Comparison of ENCODE assay signal across 8 mouse cellular contexts in the genomic region with DNA sequence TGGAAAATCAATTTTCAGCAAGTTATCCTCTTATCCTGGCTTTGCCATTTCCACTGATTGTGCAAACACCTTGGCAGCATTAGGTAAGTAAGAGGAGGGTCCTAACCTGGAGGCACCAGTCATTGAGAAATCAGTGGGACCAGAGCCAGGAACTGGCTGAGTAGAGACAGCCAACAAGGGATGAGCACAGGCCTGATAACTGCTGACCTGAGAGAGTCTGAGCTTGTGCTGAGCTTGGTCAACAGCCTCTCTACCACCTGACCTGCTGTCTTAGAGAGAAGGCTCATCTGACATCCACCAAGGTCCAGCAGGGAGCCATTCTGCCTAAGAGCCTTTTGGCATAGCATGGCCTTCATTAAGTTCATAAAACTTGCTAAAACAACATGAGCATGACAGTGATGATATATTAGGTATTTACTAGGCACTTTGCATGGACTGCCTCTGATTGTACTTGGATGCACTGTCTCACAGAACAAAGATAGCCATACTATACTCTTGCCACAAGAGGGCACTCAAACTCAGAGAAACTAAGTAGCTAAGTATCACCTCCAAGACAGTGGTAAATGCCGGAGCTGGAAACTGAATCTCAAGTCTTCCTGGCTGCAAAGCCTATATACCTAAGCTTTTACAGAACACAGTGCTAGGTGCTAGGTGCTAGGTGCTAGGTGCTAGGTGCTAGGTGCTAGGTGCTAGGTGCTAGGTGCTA. TPM values are rescaled to one million over a fixed set of nuclear protein-coding genes. Genes with fewer than 3 reads are reported as not detected.
DNase-seq lines count a peak whose midpoint lies in the region; ATAC-seq and TF ChIP-seq lines count a peak whose summit lies in the region.

No protein-coding gene starts in this region.

- H3K36me3 ChIP-seq in liver, embryonic 11.5 days (ENCODE audit: control insufficient read depth, insufficient read depth, low read length): no peaks in the 10 kb centered on the region
- H3K36me3 ChIP-seq in liver, embryonic 12.5 days: no peaks in the 10 kb centered on the region
- no peaks in the 10 kb centered on the region for H3K36me3 ChIP-seq in forebrain, embryonic 10.5 days (replicated peaks)

- H3K4me3 ChIP-seq in liver, embryonic 11.5 days (ENCODE audit: low read depth, low read length): no peak overlapping the region
- H3K4me3 ChIP-seq in liver, embryonic 12.5 days: no peak overlapping the region
- no peak overlapping the region for H3K4me3 ChIP-seq in forebrain, embryonic 10.5 days
- H3K4me3 ChIP-seq in lung, adult 2 months (replicated peaks; ENCODE audit: extremely low read depth, low read depth, low read length): no peak overlapping the region

- 16% methylated on average over 1 of the region's 1 CpGs for WGBS in liver, embryonic 11.5 days
- WGBS in liver, embryonic 12.5 days (ENCODE audit: insufficient replicate concordance): 18% methylated on average over 1 of the region's 1 CpGs
- WGBS in forebrain, embryonic 10.5 days: 15% methylated on average over 1 of the region's 1 CpGs
- WGBS in lung, adult 2 months: 0% methylated on average over 1 of the region's 1 CpGs

- no peaks in the 10 kb centered on the region for H3K9me3 ChIP-seq in liver, embryonic 11.5 days (ENCODE audit: control insufficient read depth, low read length)
- H3K9me3 ChIP-seq in liver, embryonic 12.5 days (replicated peaks): no peaks in the 10 kb centered on the region
- H3K9me3 ChIP-seq in forebrain, embryonic 10.5 days: no peaks in the 10 kb centered on the region

- 0 out of 2 replicates have a peak, but pooled peaks have one; percentile 28 for ATAC-seq in liver, embryonic 11.5 days (replicated peaks; ENCODE audit: low FRiP score)
- ATAC-seq in liver, embryonic 12.5 days: no peak
- peak; percentile 43 for ATAC-seq in activated CD4-positive, CD25-positive, alpha-beta regulatory T cell, adult 4 months

- H3K27ac ChIP-seq in liver, embryonic 11.5 days (ENCODE audit: low read depth, low read length): no peak overlapping the region
- no peak overlapping the region for H3K27ac ChIP-seq in liver, embryonic 12.5 days
- H3K27ac ChIP-seq in forebrain, embryonic 10.5 days: no peak overlapping the region

- no peak for DNase-seq in liver, embryonic 11.5 days (ENCODE audit: low spot score)
- peak; percentile 33 for DNase-seq in forebrain, embryonic 10.5 days (ENCODE audit: extremely low spot score, low spot score)
- peak; percentile 31 for DNase-seq in kidney, adult 11 months
- no peak for DNase-seq in lung, adult 2 months
- DNase-seq in retina, embryonic 14.5 days (ENCODE audit: low spot score): peak; percentile 85
- DNase-seq in spleen, postnatal 4 days (ENCODE audit: low spot score in 2 of 2): no peak

- no peaks in the 10 kb centered on the region for H3K27me3 ChIP-seq in liver, embryonic 11.5 days (replicated peaks; ENCODE audit: control insufficient read depth, insufficient read depth, low read length)
- no peaks in the 10 kb centered on the region for H3K27me3 ChIP-seq in liver, embryonic 12.5 days (replicated peaks)
- H3K27me3 ChIP-seq in forebrain, embryonic 10.5 days (ENCODE audit: poor library complexity, severe bottlenecking): peaks cover 15% of the 10 kb centered on the region; the same call in 1 of the 2 replicates

- TF ChIP-seq CTCF in lung, adult 2 months (IDR thresholded peaks at IDR 0.05; ENCODE audit: insufficient read depth, low read length): peak; percentile 47; the same call in 1 of the 2 replicates

- H3K9ac ChIP-seq in liver, embryonic 11.5 days (ENCODE audit: low read depth, low read length): no peak overlapping the region
- H3K9ac ChIP-seq in liver, embryonic 12.5 days: no peak overlapping the region

- H3K4me1 ChIP-seq in liver, embryonic 11.5 days (replicated peaks; ENCODE audit: control insufficient read depth, insufficient read depth, low read length): no peaks in the 10 kb centered on the region
- H3K4me1 ChIP-seq in liver, embryonic 12.5 days: no peaks in the 10 kb centered on the region
- peaks cover 8% of the 10 kb centered on the region for H3K4me1 ChIP-seq in forebrain, embryonic 10.5 days
- peaks cover 5% of the 10 kb centered on the region for H3K4me1 ChIP-seq in lung, adult 2 months (ENCODE audit: control insufficient read depth, insufficient read depth, low read length)

- no peak overlapping the region for H3K4me2 ChIP-seq in liver, embryonic 11.5 days
- H3K4me2 ChIP-seq in liver, embryonic 12.5 days: no peak overlapping the region

- no peak for TF ChIP-seq POLR2A in lung, adult 2 months (IDR thresholded peaks at IDR 0.05; ENCODE audit: borderline replicate concordance, extremely low read depth, low read depth, low read length)

RNA-seq across cellular contexts. Expression of a gene that starts 49.5 kb away (rescaled TPM):
- 8.2 and 9.0 TPM in 2 replicates for polyA plus RNA-seq in liver, embryonic 11.5 days (2014; fragmentation: Nextera tagmentation; extraction: Ambion mirVana)
- polyA plus RNA-seq in liver, embryonic 12.5 days (2016; fragmentation: Nextera tagmentation; extraction: Ambion mirVana): 5.4 and 6.2 TPM in 2 replicates
- polyA plus RNA-seq in activated CD4-positive, CD25-positive, alpha-beta regulatory T cell, adult 4 months (2017; shearing (Covaris generic)): not detected
- 32.0 and 36.5 TPM in 2 replicates for polyA plus RNA-seq in forebrain, embryonic 10.5 days (2016; fragmentation: Nextera tagmentation; extraction: Ambion mirVana)
- 91.3 and 104 TPM in 2 replicates for polyA plus RNA-seq in lung, adult 2 months (2012; rRNA removed)

Comparison
In these comparisons a context has a peak if more than half of its experiments do, and no peak if none do; other contexts are left out.
1. DNase-seq: peak in forebrain, embryonic 10.5 days (single experiment), kidney, adult 11 months (single experiment) and retina, embryonic 14.5 days (single experiment); none in liver, embryonic 11.5 days (single experiment), lung, adult 2 months (single experiment) and spleen, postnatal 4 days (0 of 2).